Mouse (Mus musculus) urinary bladder, postnatal 14 days (tissue): ENCODE results near the gene Gramd1a.

ENCODE experiments used
- DNase-seq: peaks from one replicate; pipeline ENCODE4 v3.0.0; 2021; ENCODE audit warnings: low spot score

The Gramd1a gene

DNA sequence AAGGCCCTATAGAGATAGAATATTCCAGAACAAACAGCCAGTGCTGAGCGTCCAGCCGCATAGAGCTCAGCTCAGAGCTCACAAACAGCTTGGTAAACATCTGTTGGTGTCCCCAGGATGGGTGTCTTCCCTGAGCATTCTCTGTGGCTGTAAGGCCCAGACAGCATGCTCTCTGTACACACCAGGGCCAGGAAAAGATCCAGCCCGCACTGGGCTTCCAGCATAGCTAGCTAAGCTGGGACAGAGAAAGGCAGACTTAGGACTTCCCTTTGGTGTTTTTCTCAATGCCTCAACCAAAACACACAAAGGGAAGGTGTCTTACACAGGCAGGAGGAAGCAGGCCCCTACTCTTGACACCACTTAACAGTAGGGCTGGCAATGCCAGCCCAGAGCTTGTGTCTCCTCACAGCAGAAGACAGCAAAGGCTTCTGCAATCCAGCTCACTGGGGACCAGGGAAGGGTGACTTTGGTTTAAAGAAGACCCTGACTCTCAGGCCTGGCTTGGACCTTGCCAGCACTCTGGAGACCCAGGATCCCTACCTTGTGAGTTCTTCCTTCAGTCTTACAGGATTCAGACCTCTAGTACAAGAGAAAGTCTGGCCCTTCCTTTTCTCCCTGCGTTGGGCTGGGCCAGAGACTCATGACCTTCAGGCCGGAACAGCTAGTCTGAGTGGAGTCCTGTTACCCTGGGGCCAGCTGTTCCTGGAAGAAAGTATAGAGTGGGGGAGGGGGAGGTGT, at the start of gene Gramd1a:
TSS of gene Gramd1a (minus strand) at position 601 of the 738 bp plus-strand sequence.
- DNase-seq, result no peak

DNA sequence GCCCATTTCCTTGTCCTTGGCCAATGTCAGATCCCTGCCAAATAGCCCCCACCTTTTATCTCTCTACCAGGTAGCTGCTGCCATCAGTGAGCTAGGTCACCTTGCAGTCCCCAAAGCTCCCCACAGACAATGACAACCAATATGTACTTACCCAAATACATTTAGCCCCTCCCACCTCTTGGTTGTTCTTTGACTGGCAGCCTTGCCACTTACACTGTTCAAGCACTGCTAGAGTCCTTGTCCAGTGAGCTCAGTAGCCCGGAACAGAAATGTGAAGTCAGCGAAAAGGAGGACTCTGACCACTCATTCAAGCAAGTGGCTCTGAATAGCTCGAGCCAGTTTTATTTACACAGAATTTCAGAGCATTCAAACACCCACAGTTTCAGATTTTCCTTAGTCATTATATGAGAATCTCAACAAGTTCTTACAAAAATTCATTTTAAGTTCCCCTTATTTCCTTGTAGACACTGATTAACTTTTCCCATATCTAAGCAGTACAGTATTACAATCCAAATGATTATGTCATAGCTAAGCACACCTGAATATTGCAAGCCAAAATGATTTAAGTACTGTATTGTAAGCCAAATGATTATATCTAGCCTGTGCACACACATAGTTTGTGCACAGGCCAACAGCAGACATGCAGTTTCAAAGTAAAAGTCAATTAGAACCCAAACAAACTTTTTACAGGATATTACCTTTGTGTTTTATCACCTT, 40.1 kb upstream of the Gramd1a start:
- DNase-seq, result no peak

DNA sequence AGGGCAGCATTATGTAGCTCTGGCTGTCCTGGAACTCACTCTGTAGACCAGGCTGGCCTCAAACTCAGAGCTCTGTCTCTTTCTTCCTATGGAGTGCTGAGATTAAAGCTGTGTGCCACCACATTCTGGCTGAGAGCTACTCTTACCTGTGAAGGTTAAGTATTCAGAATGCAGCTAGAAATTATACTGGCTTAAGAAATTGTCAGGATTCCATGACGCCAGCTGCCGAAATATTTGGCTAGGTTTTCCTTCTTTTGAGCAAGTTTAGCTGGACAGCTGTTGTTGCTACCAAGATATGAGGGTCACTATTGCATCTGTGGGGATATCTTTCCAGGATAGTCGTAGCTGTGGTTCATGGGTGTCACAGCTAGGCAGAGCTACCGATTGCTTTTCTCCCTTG, 29.0 kb upstream of the Gramd1a start:
- DNase-seq, result no peak

DNA sequence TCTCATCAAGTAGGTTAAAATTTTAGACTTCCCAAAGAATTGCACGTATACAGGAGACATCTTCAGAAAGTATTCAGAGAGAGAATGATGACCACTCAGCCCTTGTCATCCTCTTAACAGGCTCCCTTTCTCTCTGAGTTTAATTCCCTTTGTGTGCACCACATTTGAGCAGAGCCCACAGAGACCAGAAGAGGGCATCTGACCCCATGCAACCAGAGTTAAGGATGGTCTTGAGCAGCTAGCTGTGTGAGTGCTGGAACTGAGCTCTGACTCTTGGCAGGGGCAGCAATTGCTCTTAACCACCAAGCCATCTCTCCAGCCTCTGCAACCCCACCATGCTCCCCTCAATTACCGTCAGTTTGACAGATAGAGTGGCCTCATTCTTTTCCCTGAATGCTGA, 27.2 kb upstream of the Gramd1a start:
- DNase-seq, result no peak

DNA sequence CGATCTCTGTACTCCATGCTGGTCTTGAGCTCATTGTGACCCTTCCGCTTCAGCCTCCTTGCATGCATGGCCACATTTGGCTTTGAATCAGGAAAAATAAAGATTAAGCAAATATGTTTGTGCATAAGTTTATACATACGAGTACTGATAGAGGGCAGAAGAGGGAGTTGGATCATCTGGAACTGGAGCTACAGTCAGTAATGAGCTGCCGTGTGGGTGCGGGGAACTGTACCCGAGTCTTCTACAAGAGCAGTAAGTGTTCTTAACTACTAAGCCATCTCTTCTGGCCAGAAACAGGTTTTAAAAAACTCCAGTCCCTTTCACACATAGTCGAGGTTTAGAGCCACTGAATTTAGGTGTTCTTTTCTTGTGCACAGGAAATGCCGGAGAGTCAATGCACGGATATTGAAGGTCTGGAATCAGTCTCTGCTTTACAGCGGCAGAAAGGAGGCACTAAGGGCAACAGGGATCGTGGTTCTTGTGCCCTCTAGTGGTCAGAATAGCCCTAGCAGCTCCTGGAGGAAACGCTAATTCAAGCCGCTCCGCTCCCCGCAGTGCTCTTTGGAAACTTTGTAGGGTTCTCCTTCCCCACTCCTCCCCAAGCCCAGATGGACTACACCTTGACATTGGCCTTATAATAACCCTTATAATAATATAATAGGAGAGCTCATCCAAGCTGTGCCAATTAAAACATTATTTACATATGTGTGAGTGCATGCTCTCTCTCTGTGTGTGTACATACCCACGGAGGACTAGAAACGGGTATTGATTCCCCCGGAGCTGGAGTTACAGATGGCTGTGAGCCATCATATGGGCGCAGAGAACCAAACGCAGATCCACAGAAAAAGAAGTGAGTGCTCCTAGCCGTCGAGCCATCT, 21.4 kb upstream of the Gramd1a start:
- peak; percentile 78 for DNase-seq

DNA sequence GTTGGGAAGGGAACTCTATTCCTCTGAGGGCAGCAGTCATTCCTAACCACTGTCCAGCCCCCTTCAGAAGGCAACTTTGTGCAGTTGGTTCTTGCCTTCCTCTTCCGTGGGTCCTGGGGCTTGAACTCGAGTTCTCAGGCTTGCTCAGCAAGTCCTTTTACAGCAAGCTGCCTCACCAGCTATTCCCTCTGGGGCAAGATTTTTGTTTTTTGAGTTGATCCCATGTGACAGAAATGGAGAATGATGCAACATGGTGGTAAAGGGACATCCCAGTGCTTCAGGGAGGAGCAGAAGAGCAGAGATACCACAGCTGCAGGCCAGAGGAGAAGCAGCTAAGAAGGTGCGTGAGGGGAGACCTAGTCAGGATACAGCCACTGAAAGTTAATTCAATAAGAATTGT, 19.4 kb upstream of the Gramd1a start:
- DNase-seq, result no peak

DNA sequence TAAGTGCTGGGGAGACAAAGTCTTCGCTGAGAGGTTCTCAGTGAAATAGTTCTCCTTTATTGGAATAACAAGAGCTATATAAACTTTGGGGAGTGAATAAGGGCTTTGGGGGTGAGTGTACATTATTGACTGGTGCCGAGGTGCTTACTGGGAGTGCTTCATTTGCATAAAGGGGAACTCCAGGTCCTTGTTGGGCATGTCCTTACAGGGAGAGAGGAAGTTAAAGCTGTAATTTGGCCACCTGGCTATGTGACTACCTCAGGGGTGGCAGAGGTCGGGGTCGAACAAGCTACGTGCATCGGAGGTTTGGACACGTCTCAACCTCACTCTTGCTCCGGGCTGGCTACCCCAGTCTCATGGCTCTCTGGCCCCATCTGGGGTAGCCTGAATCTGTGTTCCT, 18.8 kb upstream of the Gramd1a start:
- no peak for DNase-seq

DNA sequence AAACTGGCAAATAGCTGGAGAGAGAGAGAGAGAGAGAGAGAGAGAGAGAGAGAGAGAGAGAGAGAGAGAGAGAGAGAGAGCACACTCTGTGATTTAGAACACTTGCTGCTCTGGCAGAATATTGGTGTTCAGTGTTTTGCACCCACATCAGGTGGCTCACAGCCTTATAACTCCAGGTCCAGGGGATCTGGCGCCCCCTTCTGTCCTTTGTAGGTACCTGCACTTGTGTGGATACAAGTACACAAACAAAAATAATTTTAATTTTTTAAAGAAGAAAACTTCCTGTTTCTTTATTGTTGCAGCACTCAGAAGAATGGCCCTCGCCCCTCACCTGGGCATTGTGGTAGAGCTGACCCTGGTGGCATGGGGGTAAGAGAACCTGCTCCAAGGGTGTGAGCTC, 16.5 kb upstream of the Gramd1a start:
- peak; percentile 33 for DNase-seq

DNA sequence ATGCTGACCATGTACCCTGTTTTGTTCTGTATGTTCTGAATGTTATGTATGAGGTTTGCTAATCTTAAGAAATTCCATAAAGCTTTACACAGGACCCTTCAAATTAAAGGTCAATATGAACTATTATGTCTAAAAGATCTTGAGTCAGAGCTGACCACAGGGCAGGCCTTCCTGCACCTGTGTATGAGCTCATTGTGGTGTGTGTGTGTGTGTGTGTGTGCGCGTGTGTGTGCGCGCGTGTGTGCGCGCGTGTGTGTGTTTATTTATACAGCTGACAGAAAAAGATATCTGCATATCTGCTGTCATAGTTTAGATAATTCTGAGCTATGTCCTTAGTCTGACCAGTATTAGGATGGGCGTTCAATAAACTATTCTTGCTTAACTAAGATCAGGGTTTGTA, 14.8 kb upstream of the Gramd1a start:
- DNase-seq, result no peak

DNA sequence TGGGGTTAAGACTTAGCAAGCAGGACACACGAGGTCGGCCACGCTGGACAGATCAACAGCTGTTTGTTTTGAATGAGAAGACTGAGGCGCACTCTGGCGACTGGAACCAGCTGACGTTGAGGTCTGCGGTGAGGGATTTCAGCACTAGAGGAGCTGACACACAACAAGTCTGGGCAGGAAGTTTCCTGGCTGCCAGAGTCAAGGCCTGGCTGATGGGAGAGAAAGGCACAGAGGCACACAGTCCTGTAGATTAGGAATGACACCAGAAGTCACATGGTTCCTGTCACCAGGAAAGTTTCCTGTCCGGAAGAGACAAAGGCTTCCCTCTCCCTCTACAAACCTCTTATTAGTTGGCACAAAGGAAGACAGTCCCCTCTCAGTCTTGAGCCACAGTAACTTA, 12.7 kb upstream of the Gramd1a start:
- no peak for DNase-seq

DNA sequence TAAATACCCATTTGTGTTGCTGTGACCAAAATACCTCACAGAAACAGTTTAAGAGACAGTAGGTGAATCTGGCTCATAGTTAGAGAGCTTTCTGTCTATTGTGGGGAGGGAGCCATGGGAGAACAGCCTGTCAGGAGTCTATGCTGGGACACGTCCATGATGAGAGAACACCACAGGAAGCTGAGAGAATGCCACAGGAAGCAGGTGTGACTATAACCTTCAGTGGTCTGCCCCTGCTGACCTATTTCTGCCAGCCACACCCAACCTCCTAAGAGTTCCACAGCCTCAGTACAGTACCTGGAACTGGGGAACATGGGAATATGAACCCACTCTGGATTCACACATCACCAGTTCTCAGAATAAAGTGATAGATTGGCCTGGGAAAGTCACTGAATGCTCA, 9.1 kb upstream of the Gramd1a start:
- no peak for DNase-seq

DNA sequence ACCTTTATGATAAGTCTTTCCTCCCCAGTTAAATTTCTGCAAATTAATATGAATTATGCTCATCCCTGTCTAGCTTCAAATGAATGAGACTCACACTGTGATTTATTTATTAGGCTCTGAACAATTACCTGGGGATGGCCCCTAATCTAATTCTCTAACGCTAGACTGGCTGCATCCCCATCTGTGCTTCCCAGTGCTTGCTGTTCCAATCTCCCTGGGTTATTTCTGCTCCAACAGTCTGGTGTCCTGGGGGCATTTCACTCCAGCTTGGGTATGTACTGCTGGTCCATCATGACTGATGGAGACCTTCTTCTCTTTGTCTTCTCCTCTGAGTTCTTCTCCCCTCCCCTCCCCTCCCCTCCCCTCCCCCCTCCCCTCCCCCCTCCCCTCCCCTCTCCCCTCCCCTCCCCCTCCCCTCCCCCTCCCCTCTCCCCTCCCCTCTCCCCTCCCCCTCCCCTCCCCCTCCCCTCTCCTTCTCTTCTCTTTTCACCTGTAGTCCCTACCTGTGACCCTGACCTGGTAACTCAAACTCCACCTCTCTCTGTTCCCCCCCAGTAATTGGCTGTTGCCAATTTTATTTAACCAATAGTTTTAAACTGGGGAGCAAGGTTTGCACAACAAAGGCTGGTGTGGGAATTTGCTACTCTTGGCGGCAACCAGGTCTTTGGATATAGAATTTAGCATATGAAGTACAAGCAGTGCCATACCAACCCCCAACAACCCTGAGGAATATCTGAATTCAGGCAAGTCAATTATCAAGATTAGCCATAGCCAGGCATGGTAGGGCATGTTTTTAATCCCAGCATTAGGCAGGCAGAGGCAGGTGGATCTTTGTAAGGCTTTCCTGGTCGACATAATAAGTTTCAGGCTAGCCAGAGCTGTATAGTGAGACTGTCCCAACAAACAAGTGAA, 8.2 kb upstream of the Gramd1a start:
- DNase-seq, result no peak

DNA sequence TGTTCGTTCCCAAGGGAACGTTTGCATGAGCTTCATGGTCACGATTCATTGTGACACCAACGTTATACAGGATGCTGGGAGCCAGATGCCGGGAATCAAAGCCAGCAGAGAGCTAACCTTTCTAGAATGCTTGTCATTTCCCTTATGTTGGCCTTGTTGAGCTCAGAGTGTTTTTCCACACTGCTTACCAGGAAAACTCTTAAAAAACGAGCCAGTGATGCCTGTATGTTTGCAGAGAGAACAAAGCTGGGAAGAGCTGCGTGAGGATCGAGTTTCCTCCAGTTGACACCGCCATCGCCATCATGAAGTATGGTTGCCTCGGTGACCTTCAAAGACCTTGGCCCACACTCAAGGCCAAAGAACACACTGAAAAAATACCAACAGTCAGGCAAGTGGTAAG, 6.6 kb upstream of the Gramd1a start:
- DNase-seq, result no peak

DNA sequence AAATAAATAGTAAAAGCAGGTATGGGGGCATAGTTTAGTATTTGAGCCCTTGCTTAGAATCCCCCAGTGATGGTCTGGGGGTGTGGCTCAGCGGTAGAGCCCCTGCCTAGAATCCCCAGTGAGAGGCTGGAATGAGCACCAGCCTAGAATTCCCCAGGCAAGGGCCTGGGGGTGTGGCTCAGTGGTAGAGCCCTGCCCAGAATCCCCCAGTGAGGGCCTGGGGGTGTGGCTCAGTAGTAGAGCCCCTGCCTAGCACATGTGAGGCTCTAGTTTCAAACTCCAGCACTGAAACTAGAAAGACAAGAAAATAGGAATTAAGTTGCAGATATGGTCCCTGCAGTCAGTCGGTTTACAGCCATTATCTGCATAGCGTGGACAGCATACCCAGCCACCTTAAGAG, 6.1 kb upstream of the Gramd1a start:
- no peak for DNase-seq

DNA sequence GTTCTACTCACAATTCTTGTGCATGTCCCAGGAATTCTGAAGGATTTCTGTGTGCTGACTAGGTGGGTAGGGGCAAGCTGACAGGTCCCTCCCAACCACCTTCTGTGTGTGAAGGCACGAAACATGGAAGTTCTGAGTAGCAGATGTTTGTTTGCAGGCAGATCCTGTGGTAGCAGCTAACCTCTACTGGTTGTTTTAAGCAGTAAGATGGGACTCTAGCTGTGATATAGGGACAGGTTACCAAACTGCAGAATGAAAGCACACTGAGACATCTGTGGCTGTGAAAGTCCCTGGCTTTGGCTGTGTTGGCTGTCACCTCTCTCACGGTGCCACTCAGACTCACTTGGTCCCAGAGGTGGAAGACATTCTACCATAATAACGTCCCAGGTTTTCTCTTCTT, 5.5 kb upstream of the Gramd1a start:
- no peak for DNase-seq

DNA sequence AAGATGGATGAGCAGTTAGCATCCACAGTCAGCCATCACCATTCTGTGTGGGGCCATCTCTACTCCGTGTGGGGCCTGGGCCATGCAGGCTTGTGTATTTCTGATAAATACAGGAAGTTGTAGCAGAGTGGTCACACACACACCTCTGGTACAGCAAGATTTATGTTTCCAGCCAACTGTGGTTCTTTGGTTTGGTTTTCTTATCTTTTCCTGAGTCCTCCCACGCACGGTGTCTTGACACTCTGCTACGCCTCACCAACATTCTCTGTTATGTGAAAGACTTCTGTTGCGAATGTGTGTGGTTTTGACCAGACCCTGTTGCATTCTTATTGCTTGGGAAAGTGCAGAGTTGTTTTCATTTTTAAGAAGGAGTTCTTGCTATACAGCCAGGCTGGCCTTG, 5.1 kb upstream of the Gramd1a start:
- no peak for DNase-seq

DNA sequence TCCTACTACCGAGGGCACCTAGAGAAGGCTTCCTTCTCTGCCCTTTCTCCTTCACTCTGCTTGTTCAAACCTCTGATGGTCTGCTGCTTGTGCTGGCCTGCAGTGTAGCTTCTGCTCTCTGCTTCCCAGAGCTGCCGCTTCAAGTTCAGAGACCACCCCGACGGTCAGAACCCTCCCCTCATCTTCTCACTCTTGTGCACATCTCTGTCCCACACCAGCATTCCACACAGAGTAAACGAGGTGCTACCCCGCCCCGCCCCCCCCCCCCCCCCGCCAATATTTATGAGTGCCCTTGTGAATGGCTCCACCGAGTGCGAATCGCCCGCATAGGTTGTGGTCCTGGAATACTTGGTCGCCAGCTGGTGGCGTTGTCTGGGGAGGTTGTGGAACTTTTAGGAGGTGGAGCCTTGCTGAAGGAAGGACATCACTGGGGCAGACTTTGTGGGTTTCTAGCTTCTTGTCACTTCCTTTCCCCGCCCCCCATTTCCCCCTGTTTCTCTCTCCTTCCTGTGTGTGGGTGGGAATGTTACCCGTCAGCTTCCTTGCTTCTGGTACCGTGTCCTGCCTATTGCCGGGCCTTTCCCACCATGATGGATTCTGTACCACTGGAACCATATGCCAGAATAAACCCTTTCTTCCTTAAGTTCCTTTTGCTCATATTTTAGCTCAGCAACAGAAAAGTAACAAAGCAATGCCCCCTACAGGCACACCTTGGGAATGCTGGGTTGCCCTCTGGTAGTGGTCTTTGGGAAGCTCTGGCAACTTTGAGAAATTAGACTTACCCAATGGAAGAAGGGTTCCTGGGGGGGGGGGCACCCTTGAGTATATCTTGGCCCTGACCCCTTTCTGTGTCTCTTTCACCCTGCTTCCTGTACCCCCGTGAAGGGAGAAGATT, 585 bp upstream of the Gramd1a start:
- DNase-seq, result no peak

DNA sequence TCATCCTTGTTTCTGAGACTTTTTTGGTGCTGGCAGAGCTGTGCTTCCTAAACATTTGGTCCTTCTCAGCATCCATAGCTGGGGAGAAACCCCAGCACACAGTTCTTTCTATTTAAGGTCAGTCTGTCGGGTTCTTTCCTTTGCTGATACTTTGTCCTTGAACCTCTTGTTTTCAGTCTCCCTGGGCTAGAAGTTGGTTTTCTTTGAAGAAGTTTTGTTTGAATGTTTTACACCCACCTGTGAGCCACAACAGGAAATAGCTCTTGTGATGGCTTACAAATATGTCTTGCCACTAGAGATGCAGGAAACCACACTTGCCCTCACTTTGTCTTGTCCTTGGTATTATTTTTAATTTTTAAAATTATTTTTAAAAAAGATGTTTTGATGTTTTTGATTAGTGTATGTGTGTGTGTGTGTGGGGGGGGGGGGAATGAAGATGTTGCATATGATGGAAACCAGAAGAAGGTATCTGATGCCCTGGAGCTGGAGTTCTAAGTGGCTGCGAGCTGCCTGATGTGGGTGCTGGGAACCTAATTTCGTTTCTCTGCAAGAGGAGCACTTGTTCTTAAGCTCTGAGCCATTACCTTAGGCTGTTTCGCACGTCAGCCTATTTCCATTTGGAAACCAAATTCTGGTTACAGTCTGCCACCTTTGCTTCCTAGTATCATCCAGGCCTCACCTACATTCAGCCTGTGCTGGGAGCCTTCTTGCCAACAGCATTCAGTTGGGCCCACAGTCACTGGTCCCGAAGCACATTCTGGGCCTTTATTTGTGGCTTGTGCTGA, 2.0 kb downstream of the Gramd1a start:
- no peak for DNase-seq

DNA sequence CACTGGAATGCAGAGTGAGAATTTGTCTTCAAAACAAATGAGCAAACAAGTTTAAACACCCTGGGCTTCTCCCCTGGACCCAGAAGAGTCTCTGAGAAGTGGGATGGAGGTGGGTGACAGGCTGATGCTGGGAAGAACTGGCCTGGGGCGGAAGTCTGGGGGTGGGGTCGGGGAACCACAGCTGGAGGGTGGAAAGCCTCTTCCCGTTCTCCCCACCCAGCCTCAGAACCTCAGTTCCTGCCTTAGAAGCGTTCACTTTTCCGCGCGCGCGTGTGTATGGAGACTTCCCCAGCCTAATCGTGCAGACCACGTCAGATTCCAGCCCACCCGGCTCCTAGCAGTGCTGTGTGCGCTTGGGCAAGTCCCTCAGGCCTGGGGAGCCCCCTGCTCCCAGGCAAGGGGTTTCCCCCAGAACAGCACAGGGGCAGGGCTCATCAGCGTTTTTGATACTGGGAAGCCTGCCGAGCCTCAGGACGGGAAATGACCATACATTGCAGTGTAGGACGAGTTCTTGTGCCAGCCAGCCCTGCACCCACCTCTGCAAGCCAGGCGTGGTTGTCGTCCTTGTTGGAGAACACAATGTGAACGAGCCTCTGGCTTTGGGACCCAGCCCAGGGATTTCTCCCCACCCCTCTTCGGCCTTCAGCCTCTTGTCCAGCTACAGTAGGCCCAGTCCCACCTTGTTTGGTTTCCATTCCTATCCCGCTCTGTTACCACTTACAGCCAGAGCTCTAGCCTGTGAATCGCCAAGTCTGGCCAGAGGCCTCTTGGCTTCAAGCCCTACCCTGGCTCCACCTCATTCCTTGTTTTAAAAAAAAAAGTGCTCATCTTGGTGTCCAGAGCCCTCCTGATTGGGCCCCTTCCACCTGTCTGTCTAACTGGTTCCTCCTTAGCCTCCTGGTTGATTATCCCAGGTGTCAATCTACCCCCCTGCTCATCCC, 4.1 kb downstream of the Gramd1a start:
- peak; percentile 60 for DNase-seq
